In the genomic region with DNA sequence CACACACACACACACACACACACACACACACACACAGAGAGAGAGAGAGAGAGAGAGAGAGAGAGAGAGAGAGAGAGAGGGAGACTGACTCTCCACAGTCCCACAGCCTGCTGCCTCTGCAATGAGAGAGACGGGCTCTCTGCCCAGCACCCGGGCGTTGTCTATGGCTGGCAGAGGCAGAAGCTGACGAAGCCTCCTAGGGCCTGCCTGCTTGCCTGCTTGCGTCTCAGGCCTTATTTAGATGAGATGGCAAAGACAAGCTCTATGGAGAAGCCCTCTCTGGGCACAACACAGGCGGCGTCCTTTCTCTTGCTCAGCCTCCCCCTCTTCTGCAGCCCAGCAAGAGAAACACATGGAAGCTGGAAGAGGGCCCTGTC, we compare ENCODE assay signal across 9 mouse cellular contexts. TPM values are rescaled to one million over a fixed set of nuclear protein-coding genes. Genes with fewer than 3 reads are reported as not detected.
A peak's percentile ranks its signal among the peaks of the same experiment; 100 is the strongest.
DNase-seq lines count a peak whose midpoint lies in the region; ATAC-seq and TF ChIP-seq lines count a peak whose summit lies in the region.
"Had no signal": no experiment of that assay in that cellular context is flagged by ENCODE, and none has a peak within 500 bp of the region (broad histone marks: within the 10 kb centered on the region; RNA-seq: fewer than 3 reads in every experiment).

No protein-coding gene starts in this region.

- no peak overlapping the region for H3K9ac ChIP-seq in forebrain, postnatal 0 days
- no peak overlapping the region for H3K9ac ChIP-seq in forebrain, embryonic 15.5 days (replicated peaks)
- 0 out of 2 replicates have a peak overlapping the region, but pooled peaks have one; percentile 17 for H3K9ac ChIP-seq in neural tube, embryonic 13.5 days

- H3K27me3 ChIP-seq in forebrain, postnatal 0 days (ENCODE audit: insufficient read depth, low read length), result peaks cover 11% of the 10 kb centered on the region; the same call in 1 of the 2 replicates
- H3K27me3 ChIP-seq in forebrain, embryonic 15.5 days, result peaks cover 45% of the 10 kb centered on the region
- H3K27me3 ChIP-seq in neural tube, embryonic 13.5 days, result peaks cover 50% of the 10 kb centered on the region

- H3K4me3 ChIP-seq in forebrain, postnatal 0 days (ENCODE audit: low read depth, low read length), result no peak overlapping the region
- H3K4me3 ChIP-seq in forebrain, embryonic 15.5 days, result no peak overlapping the region
- H3K4me3 ChIP-seq in neural tube, embryonic 13.5 days, result no peak overlapping the region

- peak; percentile 40 for ATAC-seq in forebrain, postnatal 0 days
- ATAC-seq in forebrain, embryonic 15.5 days (replicated peaks), result no peak
- ATAC-seq in neural tube, embryonic 13.5 days (ENCODE audit: low read depth), result no peak

- no peaks in the 10 kb centered on the region for H3K9me3 ChIP-seq in forebrain, postnatal 0 days (ENCODE audit: low read length)
- no peaks in the 10 kb centered on the region for H3K9me3 ChIP-seq in forebrain, embryonic 15.5 days
- no peaks in the 10 kb centered on the region for H3K9me3 ChIP-seq in neural tube, embryonic 13.5 days

- peak; percentile 64 for DNase-seq in forebrain, postnatal 0 days
- no peak for DNase-seq in neural tube, embryonic 10.5 days (ENCODE audit: extremely low spot score, low spot score)
- DNase-seq in layer of hippocampus, adult 8-10 months (ENCODE audit: low spot score in 2 of 2), result peak; percentile 76 to 79
- peak; percentile 84 for DNase-seq in skeletal muscle tissue, adult 2 months (ENCODE audit: low read depth, low spot score)
- no peak for DNase-seq in adrenal gland, adult 2 months
- DNase-seq in embryo, embryonic 11 days, result no peak

- H3K27ac ChIP-seq in forebrain, postnatal 0 days (ENCODE audit: low read depth, low read length), result no peak overlapping the region
- H3K27ac ChIP-seq in forebrain, embryonic 15.5 days (replicated peaks), result no peak overlapping the region
- no peak overlapping the region for H3K27ac ChIP-seq in neural tube, embryonic 13.5 days (replicated peaks)

- whole genome bisulfite sequencing in forebrain, postnatal 0 days, result 16% methylated on average over 7 of the region's 7 CpGs
- WGBS in forebrain, embryonic 15.5 days, result 24% methylated on average over 7 of the region's 7 CpGs
- WGBS in neural tube, embryonic 13.5 days, result 41% methylated on average over 7 of the region's 7 CpGs

- TF ChIP-seq CTCF in forebrain, postnatal 0 days (IDR thresholded peaks at IDR 0.05; ENCODE audit: low read depth), result no peak

- no peaks in the 10 kb centered on the region for H3K36me3 ChIP-seq in forebrain, postnatal 0 days (ENCODE audit: insufficient read depth)
- no peaks in the 10 kb centered on the region for H3K36me3 ChIP-seq in forebrain, embryonic 15.5 days
- H3K36me3 ChIP-seq in neural tube, embryonic 13.5 days, result no peaks in the 10 kb centered on the region

- H3K4me1 ChIP-seq in forebrain, postnatal 0 days (ENCODE audit: insufficient read depth), result peaks cover 6% of the 10 kb centered on the region; the same call in 1 of the 2 replicates
- H3K4me1 ChIP-seq in forebrain, embryonic 15.5 days, result peaks cover 51% of the 10 kb centered on the region
- peaks cover 45% of the 10 kb centered on the region for H3K4me1 ChIP-seq in neural tube, embryonic 13.5 days (replicated peaks)

- H3K4me2 ChIP-seq in forebrain, postnatal 0 days (ENCODE audit: low read depth), result no peak overlapping the region
- no peak overlapping the region for H3K4me2 ChIP-seq in forebrain, embryonic 15.5 days (replicated peaks)
- peak overlapping the region; percentile 25 for H3K4me2 ChIP-seq in neural tube, embryonic 13.5 days

RNA-seq across cellular contexts. Expression of gene Pdgfb, which starts 4.6 kb away (rescaled TPM):
- 13.2 and 17.8 TPM in 2 replicates for total RNA-seq in forebrain, postnatal 0 days (2014; rRNA removed)
- 4.6 and 7.6 TPM in 2 replicates for polyA plus RNA-seq in forebrain, postnatal 0 days (2015; fragmentation: Nextera tagmentation; extraction: Ambion mirVana)
- polyA plus RNA-seq in forebrain, embryonic 15.5 days (2015; fragmentation: Nextera tagmentation; extraction: Ambion mirVana), result 3.0 and 3.3 TPM in 2 replicates
- 3.3 TPM in 2 replicates for polyA plus RNA-seq in neural tube, embryonic 13.5 days (2015; fragmentation: Nextera tagmentation; extraction: Ambion mirVana)
- total RNA-seq in layer of hippocampus, adult 8-10 months (2022), result 10 to 100 TPM; 30.3 to 38.4 (median 34.6) TPM
- 10 to 100 TPM; 30.3 to 54.0 TPM for total RNA-seq in adrenal gland, adult 2 months (2021)
- polyA plus RNA-seq in adrenal gland, adult 2 months (2012; rRNA removed), result 63.3 and 63.8 TPM in 2 replicates
- total RNA-seq: CH12.LX had no signal

RNA-seq across cellular contexts. Expression of gene Cbx7, which starts 39.3 kb away (rescaled TPM):
- total RNA-seq in forebrain, postnatal 0 days (2014; rRNA removed), result 6.4 and 11.1 TPM in 2 replicates
- 2.4 and 3.1 TPM in 2 replicates for polyA plus RNA-seq in forebrain, postnatal 0 days (2015; fragmentation: Nextera tagmentation; extraction: Ambion mirVana)
- 3.6 TPM in 2 replicates for polyA plus RNA-seq in forebrain, embryonic 15.5 days (2015; fragmentation: Nextera tagmentation; extraction: Ambion mirVana)
- polyA plus RNA-seq in neural tube, embryonic 13.5 days (2015; fragmentation: Nextera tagmentation; extraction: Ambion mirVana), result 3.0 and 3.3 TPM in 2 replicates
- 10 to 100 TPM; 46.0 to 62.9 (median 52.2) TPM for total RNA-seq in layer of hippocampus, adult 8-10 months (2022)
- 10 to 100 TPM; 15.6 to 29.8 TPM for total RNA-seq in adrenal gland, adult 2 months (2021)
- polyA plus RNA-seq in adrenal gland, adult 2 months (2012; rRNA removed), result 35.2 and 41.3 TPM in 2 replicates

Comparison
In these comparisons a context has a peak if more than half of its experiments do, and no peak if none do; other contexts are left out.
1. DNase-seq: peak in forebrain, postnatal 0 days (single experiment), layer of hippocampus, adult 8-10 months (2 of 2) and skeletal muscle tissue, adult 2 months (single experiment); none in neural tube, embryonic 10.5 days (single experiment), adrenal gland, adult 2 months (single experiment) and embryo, embryonic 11 days (single experiment).